Mouse (Mus musculus) right cerebral cortex, adult 2 months (tissue): ENCODE measurements around the gene Fmr1.
"Not testable (repeated sequence)": the region's sequence is repeated elsewhere in the genome, so short reads cannot be mapped to it uniquely, and the experiment has no call there.

ENCODE experiments used
- DNase-seq, 2 experiments: peaks; one replicate each; pipeline ENCODE4 v3.0.0; 2021 to 2022; ENCODE audit warnings: low spot score in 2 of 2

Fmr1 gene

DNA sequence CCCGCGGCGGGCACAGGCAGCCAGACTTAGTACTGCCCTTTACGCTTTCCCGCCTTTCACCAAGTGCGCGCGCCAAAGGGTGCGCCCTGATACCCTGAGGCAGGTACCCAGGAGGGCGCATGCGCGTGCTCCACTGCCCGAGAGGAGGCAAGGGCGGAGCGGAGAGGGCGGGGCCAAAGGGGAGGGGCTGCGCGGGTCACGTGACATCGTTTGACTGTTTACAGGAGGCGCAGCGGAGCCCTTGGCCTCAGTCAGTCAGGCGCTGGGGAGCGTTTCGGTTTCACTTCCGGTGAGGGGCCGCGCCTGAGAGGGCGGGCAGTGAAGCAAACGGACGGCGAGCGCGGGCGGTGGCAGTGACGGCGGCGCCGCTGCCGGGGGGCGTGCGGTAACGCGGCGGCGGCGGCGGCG is at the start of gene Fmr1:
TSS of gene Fmr1 (plus strand) at position 209 of the 408 bp plus-strand sequence.
- peak; percentile 92 to 94 for DNase-seq

DNA sequence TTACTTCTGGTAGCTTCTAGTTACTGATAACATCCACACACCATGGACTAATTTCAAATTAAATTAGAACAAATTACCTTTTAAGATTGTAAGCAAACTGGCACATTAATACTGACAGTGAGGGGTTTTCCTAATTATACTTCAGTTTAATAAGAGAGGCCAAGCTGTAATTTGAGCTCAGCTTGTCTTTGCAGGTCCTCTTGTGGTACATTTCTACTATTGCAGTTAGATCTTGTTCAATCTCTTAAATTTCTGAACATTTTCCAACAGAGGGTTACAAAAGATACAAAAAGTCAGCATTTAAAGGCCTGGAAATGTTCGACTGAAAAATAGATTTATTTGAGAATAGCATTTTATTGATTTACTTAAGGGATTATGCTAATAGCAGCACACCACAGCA is 36.7 kb upstream of the Fmr1 start:
- DNase-seq = no peak

DNA sequence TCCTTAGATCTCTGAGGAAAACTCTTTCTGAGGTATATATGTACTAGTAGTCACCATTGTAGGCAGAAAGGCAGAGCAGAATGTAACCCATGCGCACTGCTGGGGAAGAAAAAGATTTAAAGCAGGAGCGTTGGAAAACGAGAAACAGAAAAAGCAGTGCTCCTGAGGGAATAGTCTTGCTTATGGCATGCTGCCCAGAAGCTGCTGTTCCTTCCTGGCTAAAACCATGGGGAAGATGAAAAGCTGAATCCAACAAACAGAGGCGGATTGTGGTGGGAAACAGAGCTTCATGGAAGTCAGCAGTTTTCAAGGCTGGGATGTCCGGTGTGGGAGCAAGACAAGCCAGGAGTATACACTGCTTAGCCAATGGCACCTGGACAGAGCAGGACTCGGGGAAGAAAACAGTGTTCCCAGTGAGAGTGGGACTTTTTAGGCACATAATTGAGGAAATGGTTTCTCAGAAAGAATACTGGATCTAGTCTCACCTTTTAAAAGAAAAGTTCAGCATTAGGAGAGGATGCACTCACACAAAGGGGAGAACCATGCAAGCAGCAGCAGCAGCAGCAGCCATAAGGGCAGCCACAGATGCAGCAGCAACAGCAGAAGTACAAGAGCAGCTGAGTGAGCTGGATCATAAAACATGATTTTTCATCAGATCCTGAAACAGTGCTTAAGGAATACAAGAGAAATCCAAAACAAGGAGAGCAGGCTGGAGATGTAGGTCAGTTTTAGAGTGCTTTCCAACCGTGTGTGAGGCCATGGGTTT is 33.0 kb upstream of the Fmr1 start:
- DNase-seq = peak; percentile 27 to 42

DNA sequence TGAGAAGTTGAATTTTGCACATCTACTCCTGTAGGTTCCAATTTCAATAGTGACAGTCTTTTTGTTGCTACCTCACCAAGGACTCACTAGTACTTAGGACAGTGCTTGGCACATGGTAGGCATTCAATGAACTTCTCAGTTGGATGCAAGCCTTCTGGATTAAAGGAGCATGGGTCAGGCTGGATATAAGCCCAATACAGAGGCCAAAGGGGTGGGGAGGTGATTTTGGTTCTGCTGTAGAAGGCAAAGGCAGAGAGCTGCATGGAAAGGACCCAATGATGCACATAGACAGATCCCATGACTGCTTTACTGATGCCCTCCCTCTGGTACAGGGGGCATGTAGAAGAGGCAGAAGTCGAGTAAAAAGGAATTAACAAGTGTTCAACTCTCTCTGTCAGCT is 833 bp upstream of the Fmr1 start:
- DNase-seq = no peak

DNA sequence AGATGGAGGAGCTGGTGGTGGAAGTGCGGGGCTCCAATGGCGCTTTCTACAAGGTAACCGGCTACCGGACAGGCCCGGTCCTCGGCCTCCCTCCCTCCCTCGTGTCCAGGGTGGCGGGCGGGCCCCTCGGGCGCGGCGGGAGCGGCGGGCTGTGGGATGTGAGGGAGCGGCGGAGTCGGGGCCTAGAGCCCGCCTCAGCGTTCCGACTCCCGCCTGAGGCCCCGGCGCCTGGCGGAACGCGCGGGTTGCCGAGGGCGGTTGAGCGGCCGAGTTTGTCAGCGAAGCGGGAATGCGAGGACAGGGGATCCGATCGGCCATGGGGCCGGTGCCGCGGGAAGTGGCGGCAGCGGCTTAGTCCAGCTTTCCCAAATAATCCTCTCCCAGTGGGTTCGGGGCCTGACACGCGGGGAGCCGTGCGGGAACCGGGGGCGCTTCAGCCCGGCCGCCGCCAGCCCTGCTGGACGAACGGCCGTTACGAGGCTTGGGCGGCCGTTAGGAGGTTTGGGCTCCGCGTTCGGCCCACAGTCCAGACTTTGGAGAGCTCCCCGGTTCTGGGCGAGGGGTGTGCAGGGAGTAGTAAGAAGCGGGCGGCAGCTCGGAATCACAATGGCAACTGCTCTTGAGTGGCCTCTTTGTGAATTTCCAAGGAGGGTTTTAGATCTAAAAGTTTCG is 610 bp downstream of the Fmr1 start:
- peak in 1 of 2 experiments; percentile 17 for DNase-seq

DNA sequence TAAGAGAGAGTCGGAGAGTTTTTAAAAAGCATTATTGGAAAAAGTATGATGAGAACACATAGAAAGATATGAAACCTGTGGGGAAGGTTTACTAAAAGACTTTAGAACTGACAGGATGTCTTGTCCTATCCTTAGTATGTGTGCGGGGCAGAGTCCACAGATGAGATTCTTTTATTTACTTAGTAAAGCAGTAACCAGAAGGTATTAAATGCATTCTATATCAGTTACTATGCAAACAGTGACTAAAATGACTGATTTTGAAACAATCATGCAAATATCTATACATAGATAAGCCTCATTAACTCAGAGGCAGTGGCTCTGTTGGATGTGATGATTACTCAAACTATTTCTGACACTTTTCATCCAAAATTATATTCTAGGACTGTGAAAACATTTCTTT is 6.4 kb downstream of the Fmr1 start:
- no peak for DNase-seq

DNA sequence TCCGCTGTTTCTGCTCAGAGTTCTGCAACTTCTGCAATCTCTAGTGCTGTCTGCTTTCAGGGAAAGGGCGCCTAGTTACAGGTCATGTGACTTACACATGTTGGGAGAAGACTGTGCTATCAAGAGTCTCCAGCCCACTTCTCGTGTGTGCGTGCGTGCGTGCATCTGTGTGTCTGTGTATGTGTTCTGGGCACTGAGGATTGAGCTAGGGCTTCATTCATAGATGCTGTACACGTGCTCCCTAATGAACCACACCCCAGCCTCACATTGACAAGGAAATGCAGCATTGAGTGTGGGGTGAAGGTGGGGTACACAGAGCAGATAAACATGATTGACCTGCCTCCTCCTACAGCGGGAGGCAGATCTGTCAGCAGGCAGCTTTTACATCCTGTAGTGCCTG is 13.6 kb downstream of the Fmr1 start:
- not testable (repeated sequence) for DNase-seq

DNA sequence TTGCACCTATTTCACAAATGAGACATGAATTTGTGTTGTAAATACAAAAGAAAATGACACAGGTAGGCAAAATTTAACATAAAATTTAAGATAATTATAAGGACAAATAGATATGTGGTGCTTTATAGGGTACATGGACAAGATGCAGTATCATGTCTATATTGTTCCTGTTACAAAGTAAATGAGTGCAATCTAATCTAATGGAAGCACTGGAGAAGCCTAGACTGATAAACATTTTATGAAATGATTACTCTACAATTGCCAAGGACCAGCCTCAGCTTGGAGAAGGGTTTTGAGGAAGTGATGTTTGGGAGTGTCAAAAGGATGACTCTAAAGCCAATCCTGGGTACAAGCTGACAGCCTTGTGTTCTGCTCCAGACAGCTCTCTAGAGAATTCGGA is 58.6 kb downstream of the Fmr1 start:
- no peak for DNase-seq

DNA sequence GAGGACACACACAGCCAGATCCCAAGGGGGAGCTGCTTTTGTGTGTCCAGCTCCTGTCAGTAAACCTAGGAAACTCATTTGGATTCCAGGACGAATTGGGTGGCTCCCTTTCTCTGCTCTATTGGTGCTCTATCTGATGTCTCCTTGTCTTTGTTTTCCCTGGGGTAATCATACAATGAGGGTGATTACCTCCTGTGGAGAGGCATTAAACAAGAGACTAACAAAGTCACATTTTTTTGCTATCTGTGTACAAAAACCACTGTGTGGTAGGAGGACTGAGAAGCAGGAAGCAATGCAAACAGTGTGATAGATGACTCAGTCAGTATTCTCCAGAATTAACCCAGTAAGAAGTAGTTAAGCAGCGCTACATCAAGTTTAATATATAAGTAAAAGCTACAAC is 61.7 kb downstream of the Fmr1 start:
- no peak for DNase-seq

DNA sequence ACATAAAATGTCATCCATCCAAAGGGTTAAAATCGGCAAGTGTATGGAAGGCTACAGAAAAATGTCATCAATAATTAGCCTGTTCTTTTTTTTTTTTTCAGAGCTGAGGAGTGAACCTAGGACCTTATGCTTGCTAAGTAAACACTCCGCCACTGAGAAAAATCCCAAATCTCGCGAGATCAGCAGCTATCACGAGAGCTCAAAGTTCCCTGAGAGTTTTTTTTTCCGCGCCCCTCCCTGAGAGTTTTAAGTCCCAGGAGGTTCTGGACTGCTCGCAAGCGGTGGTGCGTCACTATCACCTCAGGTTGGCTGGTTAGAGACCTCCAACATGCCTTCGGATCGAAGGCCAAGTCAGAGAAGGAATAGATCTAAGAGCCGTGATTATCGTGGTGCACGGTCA is 83.3 kb downstream of the Fmr1 start, which contains the start of gene Fmr1nb:
TSS of gene Fmr1nb (plus strand) at position 234 of the 400 bp plus-strand sequence.
- DNase-seq = no peak
